Mouse (Mus musculus): ENCODE data around the gene Pxdn. TPM values are rescaled to one million over a fixed set of nuclear protein-coding genes. Genes with fewer than 3 reads are reported as not detected.

Pxdn gene
- polyA plus RNA-seq (2016; fragmentation: Nextera tagmentation; extraction: Ambion mirVana) = 13.9 and 14.6 TPM in 2 replicates

GRCm38 (mm10) chr12:29937308-29937707, at the start of gene Pxdn:
Pxdn (plus strand) TSS chr12:29937608.
- H3K36me3 ChIP-seq = no peaks in the 10 kb centered on the region
- ATAC-seq = no peak
- H3K27me3 ChIP-seq (replicated peaks) = peaks cover 41% of the 10 kb centered on the region
- peak within 1 kb of the TSS; percentile 56 for H3K4me3 ChIP-seq
- H3K4me2 ChIP-seq = peak within 1 kb of the TSS; percentile 63
- peak within 1 kb of the TSS; percentile 56 for H3K27ac ChIP-seq
- 26% methylated on average over 8 of the region's 8 CpGs for WGBS (ENCODE audit: insufficient replicate concordance)
- no peaks in the 10 kb centered on the region for H3K9me3 ChIP-seq (replicated peaks)
- H3K9ac ChIP-seq = peak within 1 kb of the TSS; percentile 57
- H3K4me1 ChIP-seq = no peaks in the 10 kb centered on the region

- Histone ChIP-seq H3K27me3 (replicated peaks) (no peaks in the 10 kb centered on the region), H3K4me1 (no peaks in the 10 kb centered on the region), H3K4me2 (no peak overlapping the region), H3K27ac (no peak overlapping the region), H3K9me3 (replicated peaks) (no peaks in the 10 kb centered on the region), H3K4me3 (no peak overlapping the region), H3K9ac (no peak overlapping the region), H3K36me3 (no peaks in the 10 kb centered on the region)
- 13% methylated on average over 3 of the region's 3 CpGs for WGBS (ENCODE audit: insufficient replicate concordance)
- no peak for ATAC-seq
Measured at GRCm38 (mm10) chr12:29894669-29895068, 42.7 kb upstream of the Pxdn start.

- ATAC-seq = no peak
- Histone ChIP-seq H3K9me3 (replicated peaks) (no peaks in the 10 kb centered on the region), H3K4me1 (no peaks in the 10 kb centered on the region), H3K4me3 (no peak overlapping the region), H3K27ac (no peak overlapping the region), H3K4me2 (no peak overlapping the region), H3K9ac (no peak overlapping the region), H3K36me3 (no peaks in the 10 kb centered on the region), H3K27me3 (replicated peaks) (no peaks in the 10 kb centered on the region)
- WGBS (ENCODE audit: insufficient replicate concordance) = 53% methylated on average over 3 of the region's 3 CpGs
Measured at GRCm38 (mm10) chr12:29897533-29898085, 39.8 kb upstream of the Pxdn start.

GRCm38 (mm10) chr12:29904101-29904874, 33.1 kb upstream of the Pxdn start:
- Histone ChIP-seq H3K4me2 (no peak overlapping the region), H3K4me1 (no peaks in the 10 kb centered on the region), H3K36me3 (no peaks in the 10 kb centered on the region), H3K9me3 (replicated peaks) (no peaks in the 10 kb centered on the region), H3K27me3 (replicated peaks) (no peaks in the 10 kb centered on the region), H3K9ac (no peak overlapping the region), H3K4me3 (no peak overlapping the region), H3K27ac (no peak overlapping the region)
- 49% methylated on average over 4 of the region's 4 CpGs for WGBS (ENCODE audit: insufficient replicate concordance)
- ATAC-seq = no peak

- Histone ChIP-seq H3K27ac (no peak overlapping the region), H3K36me3 (no peaks in the 10 kb centered on the region), H3K4me3 (no peak overlapping the region), H3K9ac (no peak overlapping the region), H3K4me1 (no peaks in the 10 kb centered on the region), H3K9me3 (replicated peaks) (no peaks in the 10 kb centered on the region), H3K27me3 (replicated peaks) (no peaks in the 10 kb centered on the region), H3K4me2 (no peak overlapping the region)
- 52% methylated on average over 2 of the region's 2 CpGs for WGBS (ENCODE audit: insufficient replicate concordance)
- no peak for ATAC-seq
Measured at GRCm38 (mm10) chr12:29907056-29907455, 30.4 kb upstream of the Pxdn start.

- no peak for ATAC-seq
- H3K4me1 ChIP-seq = no peaks in the 10 kb centered on the region
- WGBS (ENCODE audit: insufficient replicate concordance) = 61% methylated on average over 3 of the region's 3 CpGs
- H3K27me3 ChIP-seq (replicated peaks) = no peaks in the 10 kb centered on the region
- no peak overlapping the region for H3K4me2 ChIP-seq
- no peak overlapping the region for H3K4me3 ChIP-seq
- H3K27ac ChIP-seq = no peak overlapping the region
- H3K9me3 ChIP-seq (replicated peaks) = no peaks in the 10 kb centered on the region
- H3K36me3 ChIP-seq = no peaks in the 10 kb centered on the region
- H3K9ac ChIP-seq = no peak overlapping the region
Measured at GRCm38 (mm10) chr12:29916139-29916538, 21.3 kb upstream of the Pxdn start.

GRCm38 (mm10) chr12:29916807-29917206, 20.6 kb upstream of the Pxdn start:
- ATAC-seq = no peak
- no peaks in the 10 kb centered on the region for H3K9me3 ChIP-seq (replicated peaks)
- no peak overlapping the region for H3K4me3 ChIP-seq
- H3K27me3 ChIP-seq (replicated peaks) = no peaks in the 10 kb centered on the region
- H3K36me3 ChIP-seq = no peaks in the 10 kb centered on the region
- no peak overlapping the region for H3K4me2 ChIP-seq
- H3K27ac ChIP-seq = no peak overlapping the region
- 74% methylated on average over 6 of the region's 6 CpGs for WGBS (ENCODE audit: insufficient replicate concordance)
- H3K9ac ChIP-seq = no peak overlapping the region
- H3K4me1 ChIP-seq = no peaks in the 10 kb centered on the region

GRCm38 (mm10) chr12:29920298-29920697, 17.1 kb upstream of the Pxdn start:
- ATAC-seq = no peak
- H3K9me3 ChIP-seq (replicated peaks) = no peaks in the 10 kb centered on the region
- H3K4me2 ChIP-seq = no peak overlapping the region
- H3K27me3 ChIP-seq (replicated peaks) = no peaks in the 10 kb centered on the region
- no peaks in the 10 kb centered on the region for H3K36me3 ChIP-seq
- no peak overlapping the region for H3K9ac ChIP-seq
- H3K4me3 ChIP-seq = no peak overlapping the region
- H3K27ac ChIP-seq = no peak overlapping the region
- no peaks in the 10 kb centered on the region for H3K4me1 ChIP-seq
- WGBS (ENCODE audit: insufficient replicate concordance) = 72% methylated on average over 7 of the region's 7 CpGs

GRCm38 (mm10) chr12:29921481-29921880, 15.9 kb upstream of the Pxdn start:
- Histone ChIP-seq H3K27me3 (replicated peaks) (no peaks in the 10 kb centered on the region), H3K4me3 (no peak overlapping the region), H3K36me3 (no peaks in the 10 kb centered on the region), H3K9ac (no peak overlapping the region), H3K9me3 (replicated peaks) (no peaks in the 10 kb centered on the region), H3K27ac (no peak overlapping the region), H3K4me2 (no peak overlapping the region), H3K4me1 (no peaks in the 10 kb centered on the region)
- WGBS (ENCODE audit: insufficient replicate concordance) = 70% methylated on average over 11 of the region's 11 CpGs
- no peak for ATAC-seq

- Histone ChIP-seq H3K4me1 (no peaks in the 10 kb centered on the region), H3K4me3 (no peak overlapping the region), H3K4me2 (no peak overlapping the region), H3K9ac (no peak overlapping the region), H3K27ac (no peak overlapping the region), H3K9me3 (replicated peaks) (no peaks in the 10 kb centered on the region), H3K36me3 (no peaks in the 10 kb centered on the region), H3K27me3 (replicated peaks) (no peaks in the 10 kb centered on the region)
- 31% methylated on average over 3 of the region's 3 CpGs for WGBS (ENCODE audit: insufficient replicate concordance)
- ATAC-seq = no peak
Measured at GRCm38 (mm10) chr12:29926896-29927295, 10.5 kb upstream of the Pxdn start.

- H3K9me3 ChIP-seq (replicated peaks) = no peaks in the 10 kb centered on the region
- H3K4me3 ChIP-seq = no peak overlapping the region
- H3K27me3 ChIP-seq (replicated peaks) = no peaks in the 10 kb centered on the region
- no peaks in the 10 kb centered on the region for H3K4me1 ChIP-seq
- 35% methylated on average over 1 of the region's 1 CpGs for WGBS (ENCODE audit: insufficient replicate concordance)
- no peak overlapping the region for H3K9ac ChIP-seq
- no peaks in the 10 kb centered on the region for H3K36me3 ChIP-seq
- H3K27ac ChIP-seq = no peak overlapping the region
- H3K4me2 ChIP-seq = no peak overlapping the region
- no peak for ATAC-seq
Measured at GRCm38 (mm10) chr12:29930591-29930990, 6.8 kb upstream of the Pxdn start.

- no peak overlapping the region for H3K27ac ChIP-seq
- no peak for ATAC-seq
- H3K27me3 ChIP-seq (replicated peaks) = peaks cover 22% of the 10 kb centered on the region
- no peaks in the 10 kb centered on the region for H3K36me3 ChIP-seq
- H3K9ac ChIP-seq = no peak overlapping the region
- H3K9me3 ChIP-seq (replicated peaks) = no peaks in the 10 kb centered on the region
- H3K4me1 ChIP-seq = no peaks in the 10 kb centered on the region
- 70% methylated on average over 1 of the region's 1 CpGs for WGBS (ENCODE audit: insufficient replicate concordance)
- no peak overlapping the region for H3K4me3 ChIP-seq
- no peak overlapping the region for H3K4me2 ChIP-seq
Measured at GRCm38 (mm10) chr12:29932951-29933350, 4.5 kb upstream of the Pxdn start.

All from liver, embryonic 12.5 days (tissue).